Mouse (Mus musculus): ENCODE measurements around the gene Grin2a. TPM values are rescaled to one million over a fixed set of nuclear protein-coding genes. Genes with fewer than 3 reads are reported as not detected.

Gene Grin2a
- polyA plus RNA-seq, 2 experiments, result not detected

- ATAC-seq (ENCODE audit: insufficient read depth) (no peak), DNase-seq (ENCODE audit: low read depth in 3 of 3, low spot score in 3 of 3) (no peak)
- Histone ChIP-seq H3K4me1 (replicated peaks; ENCODE audit: control insufficient read depth in 2 of 2, insufficient read depth in 2 of 2, low read length in 1 of 2) (no peaks in the 10 kb centered on the region), H3K4me3 (ENCODE audit: insufficient read depth in 1 of 2, low read depth in 2 of 2, low read length in 2 of 2) (no peak overlapping the region), H3K27me3 (ENCODE audit: control insufficient read depth, insufficient read depth, low read length) (no peaks in the 10 kb centered on the region), H3K27ac (no peak overlapping the region), H3K4me2 (ENCODE audit: low read depth) (no peak overlapping the region), H3K9me3 (ENCODE audit: control insufficient read depth, low read length) (no peaks in the 10 kb centered on the region), H3K36me3 (replicated peaks; ENCODE audit: control insufficient read depth, insufficient read depth, low read depth) (no peaks in the 10 kb centered on the region), H3K9ac (replicated peaks) (no peak overlapping the region)
- TF ChIP-seq EP300 (IDR thresholded peaks at IDR 0.05; ENCODE audit: low read depth) (no peak), CTCF (IDR thresholded peaks at IDR 0.05; ENCODE audit: low read depth) (0 out of 2 replicates have a peak, but pooled peaks have one; percentile 14)
- WGBS (ENCODE audit: insufficient replicate concordance), result 24% methylated on average over 1 of the region's 1 CpGs
These were observed 14.4 kb upstream of the Grin2a start for GRCm38 (mm10) chr16:10009743-10010142.

DNA sequence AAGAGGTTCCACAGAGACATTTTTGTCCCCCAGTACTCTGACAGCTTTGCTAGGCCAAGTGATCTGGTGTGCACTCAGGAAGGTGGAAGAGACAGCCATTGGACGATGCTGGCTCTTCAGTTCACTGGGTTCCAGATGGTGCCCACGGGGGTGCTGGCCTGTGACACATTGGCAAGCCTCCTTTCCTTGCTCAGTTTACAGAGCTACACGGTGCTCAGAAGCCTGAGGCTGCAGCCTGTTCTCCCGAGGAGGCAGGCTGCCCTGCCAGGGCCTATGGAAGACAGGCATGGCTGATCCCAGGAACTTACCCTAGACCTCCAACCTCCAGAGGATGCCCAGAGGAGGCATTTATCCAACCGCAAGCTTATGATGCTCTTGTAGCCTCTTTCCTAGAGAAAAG lies 10.2 kb upstream of the Grin2a start:
- Histone ChIP-seq H3K4me3 (ENCODE audit: insufficient read depth in 1 of 2, low read depth in 2 of 2, low read length in 2 of 2) (no peak overlapping the region), H3K36me3 (replicated peaks; ENCODE audit: control insufficient read depth, insufficient read depth, low read depth) (no peaks in the 10 kb centered on the region), H3K4me1 (replicated peaks; ENCODE audit: control insufficient read depth in 2 of 2, insufficient read depth in 2 of 2, low read length in 1 of 2) (no peaks in the 10 kb centered on the region), H3K27ac (no peak overlapping the region), H3K4me2 (ENCODE audit: low read depth) (no peak overlapping the region), H3K9me3 (ENCODE audit: control insufficient read depth, low read length) (no peaks in the 10 kb centered on the region), H3K9ac (replicated peaks) (no peak overlapping the region), H3K27me3 (ENCODE audit: control insufficient read depth, insufficient read depth, low read length) (no peaks in the 10 kb centered on the region)
- no peak for ATAC-seq (ENCODE audit: insufficient read depth)
- TF ChIP-seq CTCF (IDR thresholded peaks at IDR 0.05; ENCODE audit: low read depth), result no peak
- no peak for TF ChIP-seq EP300 (IDR thresholded peaks at IDR 0.05; ENCODE audit: low read depth)
- DNase-seq (ENCODE audit: low read depth in 3 of 3, low spot score in 3 of 3), result no peak
- 52% methylated on average over 5 of the region's 5 CpGs for WGBS (ENCODE audit: insufficient replicate concordance)

DNA sequence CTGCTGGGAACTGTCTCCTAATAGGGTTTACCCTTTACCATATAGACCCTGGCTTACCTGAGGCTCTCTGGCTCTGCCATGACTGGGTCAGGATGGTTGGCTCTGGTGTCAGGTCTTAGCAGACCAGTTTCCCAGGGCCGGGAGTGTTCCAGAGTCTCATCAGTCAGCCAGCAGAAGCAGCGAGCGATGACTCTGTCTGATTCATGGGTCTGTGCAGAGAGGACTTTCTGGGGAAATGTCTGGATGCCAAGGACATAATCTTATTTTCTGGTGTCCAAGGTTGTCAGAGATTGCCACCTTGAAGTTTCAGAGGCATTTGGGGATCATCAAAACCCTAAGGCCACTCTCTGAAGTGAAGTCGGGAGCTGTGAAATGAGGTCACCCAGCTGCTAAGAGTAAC lies 8.7 kb upstream of the Grin2a start:
- no peak overlapping the region for H3K4me3 ChIP-seq (ENCODE audit: insufficient read depth in 1 of 2, low read depth in 2 of 2, low read length in 2 of 2)
- no peak overlapping the region for H3K9ac ChIP-seq (replicated peaks)
- H3K4me2 ChIP-seq (ENCODE audit: low read depth), result no peak overlapping the region
- no peak overlapping the region for H3K27ac ChIP-seq
- H3K27me3 ChIP-seq (ENCODE audit: control insufficient read depth, insufficient read depth, low read length), result no peaks in the 10 kb centered on the region
- H3K36me3 ChIP-seq (replicated peaks; ENCODE audit: control insufficient read depth, insufficient read depth, low read depth), result no peaks in the 10 kb centered on the region
- no peak for ATAC-seq (ENCODE audit: insufficient read depth)
- no peaks in the 10 kb centered on the region for H3K9me3 ChIP-seq (ENCODE audit: control insufficient read depth, low read length)
- no peaks in the 10 kb centered on the region for H3K4me1 ChIP-seq (replicated peaks; ENCODE audit: control insufficient read depth in 2 of 2, insufficient read depth in 2 of 2, low read length in 1 of 2)
- no peak for DNase-seq (ENCODE audit: low read depth in 3 of 3, low spot score in 3 of 3)
- 62% methylated on average over 4 of the region's 4 CpGs for WGBS (ENCODE audit: insufficient replicate concordance)
- TF ChIP-seq EP300 (IDR thresholded peaks at IDR 0.05; ENCODE audit: low read depth) (no peak), CTCF (IDR thresholded peaks at IDR 0.05; ENCODE audit: low read depth) (no peak)

- Histone ChIP-seq H3K4me1 (replicated peaks; ENCODE audit: control insufficient read depth in 2 of 2, insufficient read depth in 2 of 2, low read length in 1 of 2) (no peaks in the 10 kb centered on the region), H3K4me3 (ENCODE audit: insufficient read depth in 1 of 2, low read depth in 2 of 2, low read length in 2 of 2) (no peak overlapping the region), H3K9me3 (ENCODE audit: control insufficient read depth, low read length) (no peaks in the 10 kb centered on the region), H3K36me3 (replicated peaks; ENCODE audit: control insufficient read depth, insufficient read depth, low read depth) (no peaks in the 10 kb centered on the region), H3K27ac (no peak overlapping the region), H3K27me3 (ENCODE audit: control insufficient read depth, insufficient read depth, low read length) (no peaks in the 10 kb centered on the region), H3K9ac (replicated peaks) (no peak overlapping the region), H3K4me2 (ENCODE audit: low read depth) (no peak overlapping the region)
- TF ChIP-seq EP300 (IDR thresholded peaks at IDR 0.05; ENCODE audit: low read depth), result no peak
- no peak for TF ChIP-seq CTCF (IDR thresholded peaks at IDR 0.05; ENCODE audit: low read depth)
- DNase-seq (ENCODE audit: low read depth in 3 of 3, low spot score in 3 of 3) (no peak), ATAC-seq (ENCODE audit: insufficient read depth) (no peak)
- 23% methylated on average over 1 of the region's 1 CpGs for WGBS (ENCODE audit: insufficient replicate concordance)
These were observed 7.6 kb upstream of the Grin2a start for GRCm38 (mm10) chr16:10003001-10003400.

GRCm38 (mm10) chr16:10001601-10002000 lies 6.2 kb upstream of the Grin2a start:
- Histone ChIP-seq H3K4me3 (ENCODE audit: insufficient read depth in 1 of 2, low read depth in 2 of 2, low read length in 2 of 2) (no peak overlapping the region), H3K27ac (no peak overlapping the region), H3K9me3 (ENCODE audit: control insufficient read depth, low read length) (no peaks in the 10 kb centered on the region), H3K36me3 (replicated peaks; ENCODE audit: control insufficient read depth, insufficient read depth, low read depth) (no peaks in the 10 kb centered on the region), H3K9ac (replicated peaks) (no peak overlapping the region), H3K4me1 (replicated peaks; ENCODE audit: control insufficient read depth in 2 of 2, insufficient read depth in 2 of 2, low read length in 1 of 2) (no peaks in the 10 kb centered on the region), H3K27me3 (ENCODE audit: control insufficient read depth, insufficient read depth, low read length) (peaks cover 3% of the 10 kb centered on the region; the same call in 1 of the 2 replicates), H3K4me2 (ENCODE audit: low read depth) (no peak overlapping the region)
- ATAC-seq (ENCODE audit: insufficient read depth), result no peak
- 13% methylated on average over 1 of the region's 1 CpGs for WGBS (ENCODE audit: insufficient replicate concordance)
- no peak for DNase-seq (ENCODE audit: low read depth in 3 of 3, low spot score in 3 of 3)
- TF ChIP-seq CTCF (IDR thresholded peaks at IDR 0.05; ENCODE audit: low read depth), result no peak
- no peak for TF ChIP-seq EP300 (IDR thresholded peaks at IDR 0.05; ENCODE audit: low read depth)

All from liver, embryonic 14.5 days (tissue).